Mouse (Mus musculus): ENCODE data around the gene H2al1m. TPM values are rescaled to one million over a fixed set of nuclear protein-coding genes. Genes with fewer than 3 reads are reported as not detected.
"Not testable (repeated sequence)": the region's sequence is repeated elsewhere in the genome, so short reads cannot be mapped to it uniquely, and the experiment has no call there.

The H2al1m gene
- not detected in 2 replicates for polyA plus RNA-seq (2015; fragmentation: Nextera tagmentation; extraction: Ambion mirVana)

GRCm38 (mm10) chrX:9283464-9283863, at the start of gene H2al1m:
Gene H2al1m (plus strand): TSS chrX:9283764.
- WGBS: no CpG with 5 or more reads among the region's 1 CpGs
- not testable (repeated sequence) for H3K27me3 ChIP-seq (ENCODE audit: control insufficient read depth, insufficient read depth, low read depth, low read length); H3K36me3 ChIP-seq (ENCODE audit: control insufficient read depth, insufficient read depth, low read length); H3K4me3 ChIP-seq (ENCODE audit: low read depth, low read length); H3K4me2 ChIP-seq (ENCODE audit: low read length); H3K9me3 ChIP-seq (replicated peaks; ENCODE audit: control insufficient read depth, low read length, poor library complexity, severe bottlenecking); H3K27ac ChIP-seq (ENCODE audit: low read length); H3K9ac ChIP-seq (ENCODE audit: low read depth, low read length); H3K4me1 ChIP-seq (ENCODE audit: control insufficient read depth, insufficient read depth, low read length); ATAC-seq

DNA sequence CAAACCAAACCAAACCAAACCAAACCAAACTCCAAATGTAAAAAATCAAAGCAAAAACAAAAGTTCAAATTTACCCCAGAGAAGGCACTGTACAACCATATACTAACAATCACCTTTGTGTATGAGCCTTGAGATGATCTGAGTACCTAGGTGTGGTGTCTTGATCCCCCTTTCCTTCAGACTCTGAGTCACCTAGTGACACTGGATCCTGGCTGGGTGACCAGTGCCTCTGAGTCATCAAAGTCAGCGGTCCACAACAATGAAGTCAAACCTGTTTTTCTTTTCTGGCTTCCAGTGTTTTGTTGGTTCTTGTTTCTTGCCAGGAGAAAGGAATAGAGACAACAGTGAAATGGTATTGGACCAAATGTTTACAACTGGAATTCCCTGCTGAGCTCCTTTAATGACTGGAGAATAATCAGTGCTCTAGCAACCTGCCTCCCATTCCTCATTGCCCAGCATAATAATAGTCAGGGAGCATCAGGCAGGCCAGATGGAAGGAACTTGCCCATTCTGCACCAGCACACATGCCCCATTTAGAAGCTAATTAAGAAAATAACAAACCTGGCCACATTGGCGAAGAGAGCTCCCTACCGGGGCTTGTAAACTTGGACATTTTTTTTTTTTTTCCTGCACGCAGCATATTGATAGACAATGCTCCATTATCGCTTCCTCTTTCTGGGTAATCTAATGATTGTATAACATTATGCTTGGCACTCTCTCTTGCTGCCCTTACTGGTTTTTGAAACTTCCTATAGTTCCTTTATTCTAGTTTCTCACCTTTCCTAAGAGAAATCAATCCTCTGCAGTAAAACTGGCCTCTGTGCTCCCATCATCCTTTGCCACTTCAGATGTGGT, 42.6 kb upstream of the H2al1m start:
- WGBS: 63% methylated on average over 5 of the region's 5 CpGs
- no peak overlapping the region for H3K4me2 ChIP-seq (ENCODE audit: low read length)
- no peak overlapping the region for H3K4me3 ChIP-seq (ENCODE audit: low read depth, low read length)
- no peaks in the 10 kb centered on the region for H3K9me3 ChIP-seq (replicated peaks; ENCODE audit: control insufficient read depth, low read length, poor library complexity, severe bottlenecking)
- no peaks in the 10 kb centered on the region for H3K27me3 ChIP-seq (ENCODE audit: control insufficient read depth, insufficient read depth, low read depth, low read length)
- H3K27ac ChIP-seq (ENCODE audit: low read length): no peak overlapping the region
- no peaks in the 10 kb centered on the region for H3K36me3 ChIP-seq (ENCODE audit: control insufficient read depth, insufficient read depth, low read length)
- ATAC-seq: no peak
- no peak overlapping the region for H3K9ac ChIP-seq (ENCODE audit: low read depth, low read length)
- peaks cover 6% of the 10 kb centered on the region; the same call in 1 of the 2 replicates for H3K4me1 ChIP-seq (ENCODE audit: control insufficient read depth, insufficient read depth, low read length)

DNA sequence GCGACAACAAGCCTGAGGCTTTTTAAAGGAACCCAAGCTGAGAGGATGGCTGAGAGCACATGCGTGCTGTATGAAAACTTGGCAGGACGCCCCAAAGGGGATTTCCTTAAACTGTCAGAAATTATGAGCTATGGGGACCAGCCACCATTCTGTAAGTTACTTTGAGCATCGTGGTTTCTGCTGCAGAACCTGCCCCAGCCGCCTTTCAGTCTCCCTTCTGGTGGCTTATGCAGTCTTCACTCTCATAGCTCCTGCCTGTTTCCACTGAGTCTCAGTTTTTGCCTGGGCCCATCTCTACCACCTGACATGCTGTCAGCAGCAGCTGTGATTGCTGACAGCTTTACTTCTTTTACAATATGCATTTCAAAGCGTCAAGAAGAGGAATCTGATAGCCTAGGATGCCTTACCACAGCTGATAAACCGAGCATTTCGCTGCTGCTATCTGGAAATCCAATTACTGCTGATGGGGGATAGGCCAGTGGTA, 40.1 kb upstream of the H2al1m start:
- H3K27me3 ChIP-seq (ENCODE audit: control insufficient read depth, insufficient read depth, low read depth, low read length): no peaks in the 10 kb centered on the region
- no peak overlapping the region for H3K4me2 ChIP-seq (ENCODE audit: low read length)
- no peak overlapping the region for H3K27ac ChIP-seq (ENCODE audit: low read length)
- ATAC-seq: 0 out of 2 replicates have a peak, but pooled peaks have one; percentile 4
- H3K4me1 ChIP-seq (ENCODE audit: control insufficient read depth, insufficient read depth, low read length): peaks cover 6% of the 10 kb centered on the region; the same call in 1 of the 2 replicates
- H3K4me3 ChIP-seq (ENCODE audit: low read depth, low read length): no peak overlapping the region
- WGBS: 47% methylated on average over 8 of the region's 8 CpGs
- H3K36me3 ChIP-seq (ENCODE audit: control insufficient read depth, insufficient read depth, low read length): no peaks in the 10 kb centered on the region
- no peaks in the 10 kb centered on the region for H3K9me3 ChIP-seq (replicated peaks; ENCODE audit: control insufficient read depth, low read length, poor library complexity, severe bottlenecking)
- no peak overlapping the region for H3K9ac ChIP-seq (ENCODE audit: low read depth, low read length)

GRCm38 (mm10) chrX:9244603-9245336, 38.8 kb upstream of the H2al1m start:
- WGBS: 56% methylated on average over 12 of the region's 12 CpGs
- ATAC-seq: peak; percentile 62

GRCm38 (mm10) chrX:9248911-9249310, 34.7 kb upstream of the H2al1m start:
- Histone ChIP-seq H3K4me3 (ENCODE audit: low read depth, low read length) (no peak overlapping the region), H3K27ac (ENCODE audit: low read length) (no peak overlapping the region), H3K36me3 (ENCODE audit: control insufficient read depth, insufficient read depth, low read length) (no peaks in the 10 kb centered on the region), H3K27me3 (ENCODE audit: control insufficient read depth, insufficient read depth, low read depth, low read length) (no peaks in the 10 kb centered on the region), H3K9ac (ENCODE audit: low read depth, low read length) (no peak overlapping the region), H3K4me1 (ENCODE audit: control insufficient read depth, insufficient read depth, low read length) (0 out of 2 replicates have a peak, but pooled peaks cover under 1% of the 10 kb centered on the region), H3K4me2 (ENCODE audit: low read length) (no peak overlapping the region), H3K9me3 (replicated peaks; ENCODE audit: control insufficient read depth, low read length, poor library complexity, severe bottlenecking) (no peaks in the 10 kb centered on the region)
- WGBS: 36% methylated on average over 5 of the region's 5 CpGs
- peak; percentile 61; the same call in 1 of the 2 replicates for ATAC-seq

More at GRCm38 (mm10) chrX:9244603-9245336, 38.8 kb upstream of the H2al1m start:
- Histone ChIP-seq H3K9ac (ENCODE audit: low read depth, low read length) (0 out of 2 replicates have a peak overlapping the region, but pooled peaks have one; percentile 6), H3K27ac (ENCODE audit: low read length) (peak overlapping the region; percentile 22; the same call in 1 of the 2 replicates), H3K4me2 (ENCODE audit: low read length) (peak overlapping the region; percentile 26), H3K27me3 (ENCODE audit: control insufficient read depth, insufficient read depth, low read depth, low read length) (no peaks in the 10 kb centered on the region), H3K4me1 (ENCODE audit: control insufficient read depth, insufficient read depth, low read length) (peaks cover 6% of the 10 kb centered on the region; the same call in 1 of the 2 replicates), H3K4me3 (ENCODE audit: low read depth, low read length) (no peak overlapping the region), H3K9me3 (replicated peaks; ENCODE audit: control insufficient read depth, low read length, poor library complexity, severe bottlenecking) (no peaks in the 10 kb centered on the region), H3K36me3 (ENCODE audit: control insufficient read depth, insufficient read depth, low read length) (no peaks in the 10 kb centered on the region)

DNA sequence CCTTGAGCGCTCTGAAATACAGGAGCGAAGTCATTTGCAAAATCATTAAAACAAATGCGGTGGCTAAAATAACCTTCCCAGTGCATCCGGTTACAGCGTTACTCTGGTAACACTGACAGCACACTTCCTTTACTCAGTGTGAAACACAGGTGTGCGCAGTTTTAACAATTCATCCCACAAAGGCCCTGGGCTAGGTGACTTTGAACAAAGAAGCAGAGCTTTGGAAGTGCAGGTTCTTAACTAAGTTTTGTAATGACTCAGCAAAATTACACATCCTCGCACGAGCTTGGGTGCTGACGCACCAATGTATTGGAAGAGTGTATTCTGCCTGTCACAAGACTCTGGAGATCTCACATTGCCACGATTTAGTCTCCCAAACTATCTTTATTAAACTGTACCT, 29.6 kb upstream of the H2al1m start:
- WGBS: 82% methylated on average over 10 of the region's 10 CpGs

GRCm38 (mm10) chrX:9254901-9255300, 28.7 kb upstream of the H2al1m start:
- Histone ChIP-seq H3K27me3 (ENCODE audit: control insufficient read depth, insufficient read depth, low read depth, low read length) (no peaks in the 10 kb centered on the region), H3K9ac (ENCODE audit: low read depth, low read length) (no peak overlapping the region), H3K9me3 (replicated peaks; ENCODE audit: control insufficient read depth, low read length, poor library complexity, severe bottlenecking) (no peaks in the 10 kb centered on the region), H3K36me3 (ENCODE audit: control insufficient read depth, insufficient read depth, low read length) (no peaks in the 10 kb centered on the region), H3K4me3 (ENCODE audit: low read depth, low read length) (no peak overlapping the region), H3K4me2 (ENCODE audit: low read length) (no peak overlapping the region), H3K4me1 (ENCODE audit: control insufficient read depth, insufficient read depth, low read length) (no peaks in the 10 kb centered on the region), H3K27ac (ENCODE audit: low read length) (no peak overlapping the region)
- WGBS: 89% methylated on average over 3 of the region's 3 CpGs
- ATAC-seq: no peak

More for the DNA sequence above, 29.6 kb upstream of the H2al1m start:
- no peaks in the 10 kb centered on the region for H3K36me3 ChIP-seq (ENCODE audit: control insufficient read depth, insufficient read depth, low read length)
- ATAC-seq: no peak
- no peaks in the 10 kb centered on the region for H3K4me1 ChIP-seq (ENCODE audit: control insufficient read depth, insufficient read depth, low read length)
- no peak overlapping the region for H3K4me3 ChIP-seq (ENCODE audit: low read depth, low read length)
- H3K9ac ChIP-seq (ENCODE audit: low read depth, low read length): no peak overlapping the region
- no peak overlapping the region for H3K4me2 ChIP-seq (ENCODE audit: low read length)
- H3K27me3 ChIP-seq (ENCODE audit: control insufficient read depth, insufficient read depth, low read depth, low read length): no peaks in the 10 kb centered on the region
- no peak overlapping the region for H3K27ac ChIP-seq (ENCODE audit: low read length)
- no peaks in the 10 kb centered on the region for H3K9me3 ChIP-seq (replicated peaks; ENCODE audit: control insufficient read depth, low read length, poor library complexity, severe bottlenecking)

DNA sequence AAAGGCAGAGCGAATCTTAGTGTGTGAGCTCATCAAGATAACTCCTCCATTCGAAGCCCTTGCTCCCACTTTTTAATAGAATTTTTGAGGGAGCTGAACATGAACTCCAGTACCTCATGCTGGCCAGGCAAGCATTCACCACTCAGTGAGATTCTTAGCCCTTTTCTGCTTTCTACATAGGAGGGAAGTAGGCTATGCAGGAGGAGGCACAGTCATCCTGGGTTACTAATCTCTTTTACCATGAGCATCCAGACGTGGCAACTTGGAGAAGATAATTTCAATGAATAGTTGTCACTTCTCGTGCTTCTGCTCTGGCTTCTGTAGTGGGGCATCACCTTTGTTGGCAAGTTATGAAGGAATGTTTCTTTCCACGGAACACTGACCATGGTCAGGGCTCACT, 26.8 kb upstream of the H2al1m start, which contains the start of gene Gm14862:
Gene Gm14862, minus strand, starts transcription at position 134 of the 400 bp plus-strand sequence.
- Histone ChIP-seq H3K4me2 (ENCODE audit: low read length) (no peak within 1 kb of the TSS), H3K4me3 (ENCODE audit: low read depth, low read length) (no peak within 1 kb of the TSS), H3K9me3 (replicated peaks; ENCODE audit: control insufficient read depth, low read length, poor library complexity, severe bottlenecking) (no peaks in the 10 kb centered on the region), H3K9ac (ENCODE audit: low read depth, low read length) (no peak within 1 kb of the TSS), H3K36me3 (ENCODE audit: control insufficient read depth, insufficient read depth, low read length) (no peaks in the 10 kb centered on the region), H3K4me1 (ENCODE audit: control insufficient read depth, insufficient read depth, low read length) (no peaks in the 10 kb centered on the region), H3K27me3 (ENCODE audit: control insufficient read depth, insufficient read depth, low read depth, low read length) (no peaks in the 10 kb centered on the region), H3K27ac (ENCODE audit: low read length) (no peak within 1 kb of the TSS)
- WGBS: 80% methylated on average over 5 of the region's 5 CpGs
- ATAC-seq: no peak
